ENCODE assay signal across 8 mouse cellular contexts in genomic region chr6:71493675-71494340, GRCm38 (mm10). TPM values are rescaled to one million over a fixed set of nuclear protein-coding genes. Genes with fewer than 3 reads are reported as not detected.
A peak's percentile ranks its signal among the peaks of the same experiment; 100 is the strongest.
DNase-seq lines count a peak whose midpoint lies in the region; ATAC-seq and TF ChIP-seq lines count a peak whose summit lies in the region.

TSS of gene Rnf103 (plus strand) at chr6:71493894.

- ATAC-seq in embryonic facial prominence, embryonic 14.5 days (ENCODE audit: low read depth), result peak; percentile 98
- peak; percentile 98 for ATAC-seq in limb, embryonic 14.5 days (ENCODE audit: low FRiP score, low read depth)
- ATAC-seq in midbrain, postnatal 0 days (ENCODE audit: low FRiP score), result peak; percentile 97

- H3K4me2 ChIP-seq in embryonic facial prominence, embryonic 14.5 days (ENCODE audit: low read depth, low read length), result peak within 1 kb of the TSS; percentile 80
- peak within 1 kb of the TSS; percentile 80 for H3K4me2 ChIP-seq in limb, embryonic 14.5 days (replicated peaks; ENCODE audit: low read depth, low read length, severe bottlenecking)
- peak within 1 kb of the TSS; percentile 73 for H3K4me2 ChIP-seq in midbrain, postnatal 0 days (ENCODE audit: low read depth, low read length, poor library complexity, severe bottlenecking)

- DNase-seq in 3T3-L1 (ENCODE audit: low read depth, low spot score), result peak; percentile 93
- DNase-seq in adrenal gland, postnatal 4 days (ENCODE audit: low spot score in 2 of 2), result peak; percentile 88 to 95
- peak; percentile 96 for DNase-seq in embryonic facial prominence, embryonic 14.5 days (ENCODE audit: low spot score)
- DNase-seq in heart, adult 8-10 months (ENCODE audit: low spot score), result peak; percentile 92
- DNase-seq in kidney, adult 9 months, result peak; percentile 93
- DNase-seq in limb, embryonic 14.5 days (ENCODE audit: low spot score), result peak; percentile 95
- DNase-seq in midbrain, postnatal 0 days (ENCODE audit: low spot score), result peak; percentile 96
- peak; percentile 73 to 82 for DNase-seq in spleen, postnatal 14 days (ENCODE audit: low spot score in 2 of 2)

- peaks cover 18% of the 10 kb centered on the region for H3K4me1 ChIP-seq in embryonic facial prominence, embryonic 14.5 days (ENCODE audit: control insufficient read depth, insufficient read depth, low read length)
- peaks cover 13% of the 10 kb centered on the region for H3K4me1 ChIP-seq in limb, embryonic 14.5 days (ENCODE audit: control insufficient read depth, insufficient read depth, low read length)
- H3K4me1 ChIP-seq in midbrain, postnatal 0 days (ENCODE audit: insufficient read depth, low read length), result peaks cover 6% of the 10 kb centered on the region; the same call in 1 of the 2 replicates

- H3K36me3 ChIP-seq in embryonic facial prominence, embryonic 14.5 days (ENCODE audit: control insufficient read depth, insufficient read depth, low read length), result peaks cover 14% of the 10 kb centered on the region; the same call in 1 of the 2 replicates
- H3K36me3 ChIP-seq in limb, embryonic 14.5 days (ENCODE audit: control insufficient read depth, insufficient read depth, low read length), result peaks cover 5% of the 10 kb centered on the region
- no peaks in the 10 kb centered on the region for H3K36me3 ChIP-seq in midbrain, postnatal 0 days (ENCODE audit: insufficient read depth, low read length)

- no peaks in the 10 kb centered on the region for H3K27me3 ChIP-seq in embryonic facial prominence, embryonic 14.5 days (replicated peaks; ENCODE audit: control insufficient read depth, insufficient read depth, low read length)
- no peaks in the 10 kb centered on the region for H3K27me3 ChIP-seq in limb, embryonic 14.5 days (ENCODE audit: control insufficient read depth, insufficient read depth, low read length)
- no peaks in the 10 kb centered on the region for H3K27me3 ChIP-seq in midbrain, postnatal 0 days (ENCODE audit: insufficient read depth, low read length)

- 2% methylated on average over 25 of the region's 79 CpGs for whole genome bisulfite sequencing in embryonic facial prominence, embryonic 14.5 days
- WGBS in limb, embryonic 14.5 days, result under 1% methylated on average over 43 of the region's 79 CpGs
- under 1% methylated on average over 62 of the region's 79 CpGs for whole genome bisulfite sequencing in midbrain, postnatal 0 days

- peak; percentile 29 for TF ChIP-seq CTCF in midbrain, postnatal 0 days (IDR thresholded peaks at IDR 0.05)

- peak; percentile 95 for TF ChIP-seq POLR2A in limb, embryonic 14.5 days (IDR thresholded peaks at IDR 0.05; ENCODE audit: borderline replicate concordance, extremely low read depth, insufficient read depth, insufficient read length)

- H3K27ac ChIP-seq in embryonic facial prominence, embryonic 14.5 days (replicated peaks; ENCODE audit: low read depth, low read length), result peak within 1 kb of the TSS; percentile 99
- peak within 1 kb of the TSS; percentile 98 for H3K27ac ChIP-seq in limb, embryonic 14.5 days (replicated peaks; ENCODE audit: low read depth, low read length)
- peak within 1 kb of the TSS; percentile 98 for H3K27ac ChIP-seq in midbrain, postnatal 0 days (ENCODE audit: low read depth, low read length)

- no peaks in the 10 kb centered on the region for H3K9me3 ChIP-seq in embryonic facial prominence, embryonic 14.5 days (ENCODE audit: control insufficient read depth, low read length)
- H3K9me3 ChIP-seq in limb, embryonic 14.5 days (ENCODE audit: control insufficient read depth, low read length), result no peaks in the 10 kb centered on the region
- no peaks in the 10 kb centered on the region for H3K9me3 ChIP-seq in midbrain, postnatal 0 days (ENCODE audit: low read length)

- H3K9ac ChIP-seq in embryonic facial prominence, embryonic 14.5 days (ENCODE audit: low read depth, low read length), result peak within 1 kb of the TSS; percentile 99
- H3K9ac ChIP-seq in limb, embryonic 14.5 days (ENCODE audit: low read depth, low read length, severe bottlenecking), result peak within 1 kb of the TSS; percentile 95
- peak within 1 kb of the TSS; percentile 98 for H3K9ac ChIP-seq in midbrain, postnatal 0 days (replicated peaks; ENCODE audit: low read length, poor library complexity, severe bottlenecking)

- peak within 1 kb of the TSS; percentile 85 for H3K4me3 ChIP-seq in embryonic facial prominence, embryonic 14.5 days (ENCODE audit: low read depth, low read length)
- peak within 1 kb of the TSS; percentile 91 for H3K4me3 ChIP-seq in limb, embryonic 14.5 days (replicated peaks; ENCODE audit: low read length)
- H3K4me3 ChIP-seq in midbrain, postnatal 0 days (ENCODE audit: low read depth, low read length), result peak within 1 kb of the TSS; percentile 95

RNA-seq across cellular contexts. Expression of gene Rnf103, which starts in this region (rescaled TPM):
- 10 to 100 TPM; 38.9 to 39.1 TPM for total RNA-seq in adrenal gland, postnatal 4 days (2021)
- 20.7 and 21.2 TPM in 2 replicates for polyA plus RNA-seq in embryonic facial prominence, embryonic 14.5 days (2014; fragmentation: Nextera tagmentation; extraction: Ambion mirVana)
- total RNA-seq in heart, adult 8-10 months (2022), result 10 to 100 TPM; 21.9 to 24.4 (median 22.7) TPM
- polyA plus RNA-seq in limb, embryonic 14.5 days (2012; rRNA removed), result 15.4 and 17.6 TPM in 2 replicates
- polyA plus RNA-seq in limb, embryonic 14.5 days (2014; fragmentation: Nextera tagmentation; extraction: Ambion mirVana), result 19.8 and 22.4 TPM in 2 replicates
- 33.9 and 39.6 TPM in 2 replicates for total RNA-seq in midbrain, postnatal 0 days (2014; rRNA removed)
- polyA plus RNA-seq in midbrain, postnatal 0 days (2015; fragmentation: Nextera tagmentation; extraction: Ambion mirVana), result 21.5 and 23.2 TPM in 2 replicates

Comparison
In these comparisons a context has a peak if more than half of its experiments do, and no peak if none do; other contexts are left out.
1. Peak in every context shown above with its lines: DNase-seq, ATAC-seq, H3K4me3 ChIP-seq and H3K27ac ChIP-seq.